Mouse (Mus musculus) spleen, postnatal 14 days (tissue): ENCODE measurements at regions not wholly inside any gene's neighbourhood (a gene's known extent, or its start where the extent isn't known, plus 50 kb on each side); places are given as distances from the start of the nearest gene placed in this dataset.

Experiments used
- DNase-seq, 2 experiments: peaks; one replicate each; pipeline ENCODE4 v3.0.0; 2021 to 2022; ENCODE audit warnings: low spot score in 2 of 2

- DNase-seq = no peak
Observed at GRCm38 (mm10) chr13:111940796-111941513, 132.2 kb upstream of the Map3k1 start.

- no peak for DNase-seq
Observed at GRCm38 (mm10) chr13:111941946-111942345, 133.2 kb upstream of the Map3k1 start.

GRCm38 (mm10) chr13:111943392-111944088 lies 134.7 kb upstream of the Map3k1 start:
- DNase-seq = no peak

- no peak for DNase-seq
Observed at GRCm38 (mm10) chr13:111944089-111944406, 135.3 kb upstream of the Map3k1 start.

GRCm38 (mm10) chr13:111946271-111946670 lies 137.5 kb upstream of the Map3k1 start:
- DNase-seq = no peak

GRCm38 (mm10) chr13:111946811-111947210 lies 138.0 kb upstream of the Map3k1 start:
- no peak for DNase-seq

GRCm38 (mm10) chr13:111948395-111948794 lies 139.6 kb upstream of the Map3k1 start:
- DNase-seq = no peak

- DNase-seq = no peak
Observed at GRCm38 (mm10) chr13:111950042-111950441, 141.2 kb upstream of the Map3k1 start.

GRCm38 (mm10) chr13:111953860-111954519 lies 145.2 kb upstream of the Map3k1 start:
- no peak for DNase-seq

- DNase-seq = no peak
Observed at GRCm38 (mm10) chr13:111954520-111954884, 145.7 kb upstream of the Map3k1 start.

GRCm38 (mm10) chr13:111957118-111957517 lies 148.3 kb upstream of the Map3k1 start:
- no peak for DNase-seq

GRCm38 (mm10) chr13:111957674-111958273 lies 149.0 kb upstream of the Map3k1 start:
- no peak for DNase-seq

GRCm38 (mm10) chr13:111958421-111958820 lies 149.6 kb upstream of the Map3k1 start:
- no peak for DNase-seq

GRCm38 (mm10) chr13:111960036-111960435 lies 151.2 kb upstream of the Map3k1 start:
- no peak for DNase-seq

GRCm38 (mm10) chr13:111961423-111961822 lies 152.6 kb upstream of the Map3k1 start:
- no peak for DNase-seq

GRCm38 (mm10) chr13:111962155-111962554 lies 153.4 kb upstream of the Map3k1 start:
- no peak for DNase-seq

- DNase-seq = no peak
Observed at GRCm38 (mm10) chr13:111966113-111966512, 157.3 kb upstream of the Map3k1 start.

GRCm38 (mm10) chr13:111966627-111967026 lies 157.8 kb upstream of the Map3k1 start:
- no peak for DNase-seq

- DNase-seq = no peak
Observed at GRCm38 (mm10) chr13:111968197-111968596, 159.4 kb upstream of the Map3k1 start.

- no peak for DNase-seq
Observed at GRCm38 (mm10) chr13:111974282-111974681, 165.5 kb upstream of the Map3k1 start.

GRCm38 (mm10) chr13:111975549-111975948 lies 166.8 kb upstream of the Map3k1 start:
- DNase-seq = no peak
